Mouse (Mus musculus) cortical plate, adult 2 months (tissue): Measurements from ENCODE around the gene Tmco4.

ENCODE experiments used
- CTCF ChIP-seq: fragments of 200-500 bp; IDR thresholded peaks from 2 replicates; pipeline ENCODE4 v1.5.1; 2011; ENCODE audit warnings: mild to moderate bottlenecking, control low read depth, low read length; ENCODE audit not compliant: insufficient read depth; ENCODE audit errors: extremely low read depth
- POLR2A ChIP-seq: fragments of 200-500 bp; IDR thresholded peaks from 2 replicates; pipeline ENCODE4 v1.6.1; 2011; ENCODE audit warnings: mild to moderate bottlenecking, low read length, control low read depth; ENCODE audit not compliant: insufficient read depth; ENCODE audit errors: extremely low read depth

GRCm38 (mm10) chr4:139088982-139089671 lies 116.4 kb downstream of the Tmco4 start:
- TF ChIP-seq POLR2A, result no peak
- no peak for TF ChIP-seq CTCF
